Mouse (Mus musculus) MEL-GATA-1-ER (cell line): ENCODE measurements around the gene Cplane1.

Experiments used
- DNase-seq: peaks from one replicate; pipeline ENCODE4 v3.0.0-alpha.2; 2012; ENCODE audit warnings: low read depth; ENCODE audit errors: extremely low read depth

The Cplane1 gene

DNA sequence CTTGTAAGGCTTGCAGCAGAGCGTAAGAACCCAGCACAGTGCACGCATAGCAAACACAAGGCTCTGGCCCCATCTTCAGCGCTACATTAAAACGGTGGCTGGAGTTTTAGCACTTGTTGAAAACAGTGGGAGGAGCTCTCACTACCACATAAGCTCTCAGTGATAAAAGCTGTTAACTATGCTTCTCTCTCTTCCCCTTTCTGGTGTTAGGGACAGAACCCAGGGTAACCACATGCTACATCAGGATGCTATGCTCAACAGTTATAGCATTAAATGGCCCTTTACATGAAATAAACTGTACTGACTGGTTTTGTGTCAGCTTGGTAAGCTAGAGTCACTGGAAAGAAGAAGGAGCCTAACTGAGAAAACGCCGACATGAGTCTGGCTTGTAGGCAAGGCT lies 125.2 kb downstream of the Cplane1 start:
- DNase-seq = peak; percentile 34

DNA sequence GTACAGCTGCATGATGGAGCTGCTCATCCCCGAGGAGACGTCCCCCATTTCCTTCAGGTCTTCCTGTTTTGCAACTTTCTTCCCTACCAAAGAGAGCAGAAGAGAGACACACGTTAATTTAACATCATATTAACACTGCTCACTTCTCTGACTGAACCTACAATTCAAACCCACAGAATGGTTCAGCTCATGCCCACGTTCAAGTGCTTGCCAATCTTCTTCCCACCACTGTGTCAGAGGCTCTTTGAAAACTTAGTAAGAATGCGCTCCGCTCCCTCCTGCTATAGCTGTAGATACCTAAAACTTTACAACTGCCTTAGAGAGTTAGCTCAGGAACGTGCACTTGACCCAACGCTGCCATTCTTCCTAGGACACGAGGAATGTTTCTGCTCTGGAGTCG lies 134.0 kb downstream of the Cplane1 start:
- DNase-seq = no peak

DNA sequence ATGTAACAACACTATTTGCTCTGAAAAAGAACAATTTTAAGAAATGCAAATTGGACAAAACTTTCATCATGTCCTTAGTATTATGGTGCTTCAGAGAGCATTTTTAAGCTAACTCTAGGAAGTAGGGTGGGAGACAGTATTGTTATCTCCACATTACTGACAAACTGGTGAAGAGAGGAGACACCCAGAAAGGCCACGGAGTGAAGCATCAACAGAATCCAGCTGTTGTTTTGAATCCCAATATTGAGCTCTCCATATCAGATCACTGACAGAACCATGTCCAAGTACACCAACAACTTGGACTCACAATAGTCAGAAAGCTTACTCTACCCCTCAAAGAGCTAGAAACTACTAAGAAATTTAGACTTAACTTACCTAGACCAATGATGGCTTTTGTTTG lies 136.6 kb downstream of the Cplane1 start:
- no peak for DNase-seq

GRCm38 (mm10) chr15:8317381-8317780 lies 148.5 kb downstream of the Cplane1 start:
- DNase-seq = no peak

- no peak for DNase-seq
Measured at GRCm38 (mm10) chr15:8319191-8319590, 150.3 kb downstream of the Cplane1 start.
